Mouse (Mus musculus) spleen, postnatal 10 days (tissue): ENCODE results near the gene Snrpd3.
A peak's percentile ranks its signal among the peaks of the same experiment; 100 is the strongest.
"Not testable (repeated sequence)": the region's sequence is repeated elsewhere in the genome, so short reads cannot be mapped to it uniquely, and the experiment has no call there.

Experiments
- DNase-seq, 2 experiments: peaks; one replicate each; pipeline ENCODE4 v3.0.0; 2021 to 2022; ENCODE audit warnings: low spot score in 2 of 2

Gene Snrpd3

GRCm38 (mm10) chr10:75500345-75500744, 17.0 kb upstream of the Snrpd3 start:
- DNase-seq: no peak

DNA sequence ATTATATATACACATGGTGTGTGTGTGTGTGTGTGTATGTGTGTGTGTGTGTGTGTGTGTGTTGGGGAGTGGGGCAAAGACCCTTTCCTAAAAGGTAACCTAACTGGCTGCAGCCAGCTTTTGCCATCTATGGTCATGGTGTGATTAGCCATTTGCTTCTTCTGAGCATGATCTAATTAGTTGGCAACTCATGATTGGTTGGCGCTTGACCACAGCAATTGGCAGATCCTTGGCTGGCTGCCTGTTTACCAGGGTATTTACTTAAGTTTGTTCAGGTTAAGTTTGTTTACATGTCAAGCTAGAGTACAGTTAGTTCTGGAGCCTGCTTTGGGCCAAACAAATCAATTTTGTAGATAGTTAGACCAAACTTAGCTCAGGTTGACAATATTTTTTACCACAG, 15.7 kb upstream of the Snrpd3 start:
- no peak for DNase-seq

GRCm38 (mm10) chr10:75503692-75504091, 13.7 kb upstream of the Snrpd3 start:
- no peak for DNase-seq

DNA sequence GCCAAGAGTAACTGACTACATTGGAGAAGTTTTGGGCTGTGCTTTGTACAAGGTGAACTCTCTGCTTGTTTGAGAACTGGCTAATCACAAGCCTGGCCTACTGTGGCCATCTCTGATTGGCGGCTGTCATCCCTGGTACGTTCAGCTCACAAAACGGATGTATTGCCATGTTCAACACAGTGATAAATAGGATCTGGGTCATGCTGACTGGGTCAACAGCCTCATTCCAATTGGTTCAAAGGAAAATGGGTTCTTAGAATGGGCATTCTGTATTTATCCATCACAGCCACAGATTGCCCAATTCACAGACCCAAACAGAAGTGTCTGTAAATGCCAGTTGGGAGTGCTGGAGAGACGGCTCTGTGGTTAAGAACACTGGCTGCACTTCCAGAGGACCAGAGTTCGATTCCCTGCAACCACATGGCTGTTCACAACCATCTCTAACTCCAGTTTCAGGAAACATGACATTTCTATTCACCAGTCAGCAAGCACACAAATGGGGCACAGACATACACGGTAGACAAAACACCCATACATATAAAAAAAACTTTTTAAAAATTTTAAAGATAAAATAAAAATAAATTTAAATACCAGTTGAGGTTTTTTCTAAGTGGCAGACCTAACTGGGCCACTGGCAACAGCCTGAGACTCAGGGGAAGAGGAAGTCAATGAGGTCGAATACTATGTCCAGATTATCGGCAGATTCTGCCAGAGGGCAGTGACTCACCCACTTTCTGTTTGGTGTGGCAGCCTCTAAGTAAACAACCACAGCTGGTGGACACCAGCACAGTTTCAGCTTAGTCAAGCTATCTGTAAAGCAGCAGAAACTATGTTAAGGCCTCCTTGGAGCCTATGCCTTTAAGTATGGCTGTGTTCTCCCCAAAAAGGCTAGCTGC, 12.9 kb upstream of the Snrpd3 start:
- DNase-seq: no peak

- DNase-seq: no peak
Observed at GRCm38 (mm10) chr10:75505130-75505495, 12.2 kb upstream of the Snrpd3 start.

DNA sequence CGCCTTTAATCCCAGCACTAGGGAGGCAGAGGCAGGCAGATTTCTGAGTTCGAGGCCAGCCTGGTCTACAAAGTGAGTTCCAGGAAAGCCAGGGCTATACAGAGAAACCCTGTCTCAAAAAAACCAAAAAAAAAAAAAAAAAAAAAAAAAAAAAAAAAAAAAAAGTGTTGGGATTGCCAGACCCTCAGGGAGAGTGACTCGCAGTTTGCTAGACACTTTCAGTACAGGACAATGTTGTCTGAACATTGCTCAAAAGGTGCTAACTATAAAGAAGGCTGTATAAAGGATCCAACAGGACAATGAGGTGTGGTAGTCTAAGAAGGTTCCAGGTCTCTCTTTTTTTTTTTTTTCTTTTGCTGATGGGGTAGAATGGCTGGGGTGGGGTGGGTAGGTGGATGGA, 11.4 kb upstream of the Snrpd3 start:
- DNase-seq: not testable (repeated sequence)

- DNase-seq: no peak
Observed at GRCm38 (mm10) chr10:75510446-75510845, 6.9 kb upstream of the Snrpd3 start.

DNA sequence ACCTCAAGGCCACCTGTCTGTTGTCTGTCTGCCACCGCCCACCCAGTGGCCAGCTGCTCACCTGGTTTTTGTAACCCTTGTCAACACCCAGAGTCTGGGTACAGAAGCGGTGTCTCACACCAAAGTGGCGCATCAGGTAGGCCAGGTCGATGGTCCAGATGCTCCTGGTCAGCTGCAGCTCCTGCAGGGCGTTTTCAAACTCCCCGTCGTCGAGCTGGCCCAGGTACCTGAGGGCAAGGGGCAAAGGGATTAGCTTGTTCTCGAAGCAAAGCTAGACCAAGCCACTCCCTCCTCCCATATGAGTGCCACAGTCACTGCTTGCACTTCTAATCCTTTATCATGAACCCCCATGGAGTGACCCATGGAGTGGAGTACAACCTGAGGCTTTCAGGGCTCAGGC, 6.3 kb upstream of the Snrpd3 start:
- no peak for DNase-seq

DNA sequence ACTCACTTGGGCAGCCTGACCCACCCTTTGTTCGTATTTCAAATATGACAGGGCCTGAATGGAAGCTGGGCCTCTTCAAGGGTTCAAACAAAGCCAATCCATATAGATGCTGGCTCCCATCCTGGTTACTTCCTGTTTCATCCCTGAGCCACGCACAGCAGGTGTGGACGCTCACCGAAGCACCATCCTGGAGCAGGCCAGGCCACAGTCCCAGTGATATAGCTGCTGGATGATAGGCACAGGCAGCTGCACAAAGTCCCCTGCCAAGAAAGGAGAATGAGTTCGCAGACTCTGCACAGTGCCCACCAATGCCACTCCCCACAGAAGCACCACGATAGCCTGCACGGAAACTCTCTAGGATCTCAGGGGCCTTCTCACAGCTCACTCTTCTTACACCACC, 5.5 kb upstream of the Snrpd3 start:
- DNase-seq: no peak

DNA sequence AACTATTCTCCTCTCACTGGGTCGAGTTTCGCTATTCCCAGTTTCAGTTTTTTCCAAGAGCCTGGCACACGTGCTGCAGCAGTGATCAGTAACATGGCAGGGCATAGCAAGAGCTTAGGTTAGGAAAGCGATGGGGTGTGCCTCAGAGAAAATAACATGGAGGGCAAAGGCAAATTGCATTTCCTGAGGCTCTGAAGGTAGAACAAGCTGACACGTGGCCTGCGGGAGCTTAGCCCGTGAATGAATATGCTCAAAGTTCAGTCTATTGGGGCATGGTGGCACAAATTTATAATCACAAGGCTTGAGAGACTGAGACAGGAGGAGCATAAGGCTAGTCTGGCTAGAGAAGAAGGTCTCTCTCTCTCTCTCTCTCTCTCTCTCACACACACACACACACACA, 4.6 kb upstream of the Snrpd3 start:
- no peak for DNase-seq

- no peak for DNase-seq
Observed at GRCm38 (mm10) chr10:75513306-75514067, 3.9 kb upstream of the Snrpd3 start.

- peak in 1 of 2 experiments; percentile 39 for DNase-seq
Observed at GRCm38 (mm10) chr10:75514361-75514760, 3.0 kb upstream of the Snrpd3 start.

DNA sequence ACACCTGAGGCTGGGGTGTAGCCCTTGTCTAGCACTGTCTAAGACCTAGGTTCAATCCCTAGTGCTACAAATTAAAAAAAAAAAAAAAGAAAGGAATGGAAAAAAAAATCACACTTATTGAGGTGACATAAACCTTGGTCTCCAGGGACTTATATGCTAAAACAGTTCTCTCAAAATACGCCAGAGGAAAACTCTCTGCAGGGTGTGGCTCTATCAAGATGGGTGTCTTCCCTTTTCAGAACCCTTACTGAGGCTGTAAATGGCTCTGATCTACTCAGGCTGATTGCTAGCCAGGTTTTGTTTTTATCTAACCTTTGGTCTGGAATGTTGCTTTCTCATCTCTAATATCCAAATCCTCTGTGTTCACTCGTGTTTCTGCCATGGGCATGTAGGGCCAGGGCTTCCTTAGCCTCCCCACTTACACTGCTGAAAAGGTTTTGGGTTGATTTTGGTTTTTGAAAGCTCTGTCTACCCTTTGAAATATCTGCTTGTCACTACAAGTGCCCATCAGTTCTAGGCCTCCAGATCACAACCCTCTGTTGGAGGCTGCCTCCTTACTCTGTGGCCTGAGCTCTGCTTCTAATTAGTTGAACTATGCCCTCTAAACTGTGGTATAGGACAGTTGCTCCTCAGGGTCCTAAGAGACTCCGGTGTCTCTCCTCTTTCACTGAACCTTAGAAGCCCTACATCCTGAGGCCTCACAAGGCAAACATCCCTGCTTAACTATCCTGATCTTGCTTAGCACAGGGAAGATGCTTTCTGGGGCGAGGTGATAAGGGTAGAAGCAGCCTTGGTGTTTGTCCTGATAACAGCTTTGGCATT, 1.9 kb upstream of the Snrpd3 start:
- peak; percentile 47 to 52 for DNase-seq

DNA sequence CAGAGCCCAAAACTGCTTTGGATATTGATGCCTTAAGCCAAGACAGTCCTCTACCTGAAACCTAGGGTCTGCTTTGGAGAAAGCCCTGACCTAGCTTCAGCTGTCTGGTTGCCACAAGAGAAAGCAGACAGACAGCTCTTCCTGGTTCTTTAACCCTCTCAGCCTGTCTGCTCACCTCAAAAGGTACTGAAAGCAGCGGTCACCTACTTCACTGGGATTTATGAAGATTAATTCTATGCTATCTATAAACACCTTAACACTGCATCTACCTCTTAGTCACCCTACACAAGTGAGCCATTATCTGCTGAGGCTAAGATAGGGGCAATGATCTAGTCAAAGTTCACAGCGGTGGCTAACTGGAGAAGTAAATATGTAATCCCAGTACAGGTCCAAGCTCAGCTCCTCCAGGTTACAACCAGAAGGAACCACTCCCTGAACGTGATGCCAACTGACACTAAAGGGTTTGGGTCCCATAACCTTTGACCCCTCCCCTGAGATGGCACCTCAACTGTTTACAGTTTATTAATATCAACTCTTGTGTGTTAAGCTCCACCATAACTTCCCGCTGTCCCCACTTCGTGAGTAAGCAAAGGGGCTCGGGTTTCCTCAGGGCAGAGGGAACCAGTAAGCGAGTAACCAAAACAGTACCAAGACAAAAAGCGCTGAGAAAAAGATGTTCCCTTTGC, 1.2 kb upstream of the Snrpd3 start:
- DNase-seq: peak in 1 of 2 experiments; percentile 58

DNA sequence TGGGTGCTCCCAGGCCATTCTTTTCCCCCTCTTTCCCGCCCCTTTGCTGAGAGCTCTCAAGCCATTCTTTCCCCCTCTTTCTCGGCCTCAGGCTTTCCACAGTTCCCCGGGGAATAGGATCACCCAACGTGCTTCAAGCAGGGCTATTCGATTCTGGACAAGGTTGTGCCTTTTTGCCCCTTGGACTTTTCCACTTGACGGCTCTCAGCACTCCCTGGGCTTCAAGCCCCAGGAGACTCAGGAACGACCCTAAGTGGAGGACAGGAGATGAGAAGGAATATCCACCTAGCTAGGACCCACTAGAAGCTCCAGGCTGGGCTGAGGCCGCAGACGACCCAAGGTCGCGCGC, 653 bp upstream of the Snrpd3 start:
- no peak for DNase-seq

- DNase-seq: peak; percentile 98 to 99
Observed at GRCm38 (mm10) chr10:75517758-75518143, 400 bp downstream of the Snrpd3 start, which contains the start of gene Gucd1. TSS of gene Gucd1 (minus strand) at chr10:75517972.

DNA sequence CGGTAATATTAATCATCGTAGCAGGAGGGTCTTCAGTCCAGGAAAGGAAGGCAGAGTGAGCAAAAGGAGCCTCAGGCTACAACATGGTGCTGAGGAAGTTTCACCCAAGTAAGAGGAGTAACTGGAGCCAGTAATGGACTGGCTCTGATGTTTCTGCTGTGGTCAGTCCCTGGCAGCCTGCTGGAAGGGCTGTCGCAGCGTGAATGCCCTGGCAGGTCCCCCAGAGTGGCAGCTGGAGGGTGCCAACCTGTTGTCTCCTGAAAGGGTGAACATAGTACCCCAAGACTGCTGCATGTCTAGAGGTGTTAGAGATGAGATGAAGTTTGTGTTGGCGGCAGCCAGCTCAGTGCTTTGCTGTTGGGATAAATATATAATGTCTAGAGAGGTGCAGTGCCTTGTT, 3.2 kb downstream of the Snrpd3 start:
- no peak for DNase-seq

DNA sequence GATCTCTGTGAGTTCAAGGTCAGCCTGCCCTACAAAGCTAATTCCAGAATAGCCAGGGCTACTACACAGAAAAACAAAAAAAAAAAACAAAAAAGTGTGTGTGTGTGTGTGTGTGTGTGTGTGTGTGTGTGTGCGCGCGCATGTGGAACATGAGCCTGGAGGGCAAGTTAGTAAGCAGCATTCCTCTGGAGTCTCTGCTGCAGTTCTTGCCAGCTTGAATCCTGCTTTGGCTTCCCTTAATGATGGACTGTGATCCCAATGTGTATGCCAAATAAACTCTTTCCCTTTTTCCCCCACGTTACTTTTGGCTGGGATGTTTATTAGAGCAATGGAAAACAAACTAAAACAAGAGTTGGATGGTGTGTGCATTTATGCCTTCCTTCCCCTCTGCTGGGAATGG, 4.3 kb downstream of the Snrpd3 start:
- DNase-seq: no peak

DNA sequence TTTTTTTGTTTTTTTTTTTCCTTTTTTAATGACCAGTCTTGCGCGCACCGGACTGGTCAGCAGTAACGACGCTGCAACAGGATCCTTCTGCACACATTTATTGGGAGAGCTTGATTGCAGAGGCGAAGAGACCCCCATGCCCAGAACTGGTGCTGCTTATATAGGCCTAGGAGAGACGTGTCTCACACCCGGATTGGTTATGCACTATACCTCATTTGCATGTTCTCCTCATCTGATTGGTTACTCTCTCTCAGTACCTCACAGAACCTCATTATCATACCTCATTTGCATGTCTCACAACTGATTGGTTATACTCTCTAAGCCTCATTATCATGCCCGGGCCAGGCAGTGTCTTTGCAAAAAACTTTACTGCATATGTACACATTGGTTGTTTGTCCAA, 8.1 kb downstream of the Snrpd3 start:
- not testable (repeated sequence) for DNase-seq

GRCm38 (mm10) chr10:75530322-75530721, 13.0 kb downstream of the Snrpd3 start:
- no peak for DNase-seq

DNA sequence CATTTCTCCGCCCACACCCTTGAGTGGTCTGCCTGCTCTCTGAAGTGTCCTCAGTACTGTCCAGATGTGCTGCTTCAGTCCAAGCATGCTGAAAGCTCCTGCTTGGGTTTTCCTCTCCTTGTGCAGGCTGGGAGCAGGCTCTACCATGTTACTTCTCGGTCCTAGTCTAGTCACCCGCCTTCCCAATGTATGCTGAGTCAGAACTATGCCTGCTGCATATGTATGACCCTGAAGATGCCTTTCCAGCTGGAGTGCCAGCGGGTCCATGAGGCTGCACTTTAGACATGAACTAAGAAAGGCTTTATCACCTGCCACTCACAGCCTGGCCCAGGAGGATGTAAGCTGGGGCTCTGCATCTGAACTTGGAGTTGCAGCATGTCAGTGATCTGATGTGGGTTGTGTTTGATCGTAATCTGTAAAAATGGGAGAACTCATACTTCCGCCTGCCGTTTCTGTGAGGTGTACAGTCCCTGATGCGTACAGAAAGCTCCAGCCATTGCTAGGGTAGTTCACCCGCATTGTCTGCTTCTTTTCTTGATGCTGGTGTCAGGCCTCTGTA, 14.3 kb downstream of the Snrpd3 start:
- no peak for DNase-seq
